Mouse (Mus musculus): ENCODE measurements around the gene Tubgcp6. TPM values are rescaled to one million over a fixed set of nuclear protein-coding genes. Genes with fewer than 3 reads are reported as not detected.

Tubgcp6 gene
- polyA plus RNA-seq, 1 experiment from 2014 or later: 6.2 TPM

GRCm38 (mm10) chr15:89054666-89055065, 68.2 kb downstream of the Tubgcp6 start:
- no peak for TF ChIP-seq EP300 (IDR thresholded peaks at IDR 0.05)
- no peak for TF ChIP-seq CTCF (IDR thresholded peaks at IDR 0.05)
- no peak for DNase-seq (ENCODE audit: low spot score)

More at GRCm38 (mm10) chr15:89054666-89055065, 68.2 kb downstream of the Tubgcp6 start:
- peaks cover 14% of the 10 kb centered on the region for H3K27me3 ChIP-seq (replicated peaks; ENCODE audit: insufficient read depth, low read length)
- no peaks in the 10 kb centered on the region for H3K36me3 ChIP-seq (ENCODE audit: insufficient read depth, low read length)
- no peak overlapping the region for H3K4me3 ChIP-seq (ENCODE audit: low read depth, low read length)
- H3K27ac ChIP-seq (ENCODE audit: low read length): no peak overlapping the region
- 87% methylated on average over 7 of the region's 7 CpGs for WGBS
- H3K4me1 ChIP-seq (ENCODE audit: insufficient read depth, low read depth, low read length): no peaks in the 10 kb centered on the region
- no peaks in the 10 kb centered on the region for H3K9me3 ChIP-seq (ENCODE audit: low read length)
- H3K4me2 ChIP-seq (replicated peaks; ENCODE audit: low read depth, low read length): no peak overlapping the region
- no peak for ATAC-seq
- no peak overlapping the region for H3K9ac ChIP-seq (replicated peaks; ENCODE audit: low read depth)

Small RNAs within 50 kb of the gene (microRNA-seq; reads per million reads assigned to microRNA genes)
- not detected for gene Mir7118

Other genes starting within 250 kb of the Tubgcp6 start
- 0.06 and 0.07 TPM in 2 replicates for gene Ttll8, start 168.7 kb downstream of the Tubgcp6 start, polyA plus RNA-seq (2015; fragmentation: Nextera tagmentation; extraction: Ambion mirVana)
- 21.5 and 29.4 TPM in 2 replicates for gene Mlc1, start 144.1 kb downstream of the Tubgcp6 start, polyA plus RNA-seq (2015; fragmentation: Nextera tagmentation; extraction: Ambion mirVana)
- 0.42 and 0.88 TPM in 2 replicates for gene Mov10l1, start 140.2 kb downstream of the Tubgcp6 start, polyA plus RNA-seq (2015; fragmentation: Nextera tagmentation; extraction: Ambion mirVana)
- 0.11 and 0.18 TPM in 2 replicates for gene Panx2, start 63.4 kb downstream of the Tubgcp6 start, polyA plus RNA-seq (2015; fragmentation: Nextera tagmentation; extraction: Ambion mirVana)
- gene Trabd, start 48.0 kb downstream of the Tubgcp6 start, polyA plus RNA-seq (2015; fragmentation: Nextera tagmentation; extraction: Ambion mirVana): 41.8 and 43.4 TPM in 2 replicates
- gene Selenoo, start 34.0 kb downstream of the Tubgcp6 start, polyA plus RNA-seq (2015; fragmentation: Nextera tagmentation; extraction: Ambion mirVana): 13.9 and 16.0 TPM in 2 replicates
- 14.8 and 15.1 TPM in 2 replicates for gene Hdac10, start 5.6 kb upstream of the Tubgcp6 start, polyA plus RNA-seq (2015; fragmentation: Nextera tagmentation; extraction: Ambion mirVana)
- 13.0 and 14.4 TPM in 2 replicates for gene Mapk12, start 17.6 kb upstream of the Tubgcp6 start, polyA plus RNA-seq (2015; fragmentation: Nextera tagmentation; extraction: Ambion mirVana)
- 7.4 and 8.5 TPM in 2 replicates for gene Mapk11, start 26.5 kb upstream of the Tubgcp6 start, polyA plus RNA-seq (2015; fragmentation: Nextera tagmentation; extraction: Ambion mirVana)
- 73.1 and 104 TPM in 2 replicates for gene Plxnb2, start 57.7 kb upstream of the Tubgcp6 start, polyA plus RNA-seq (2015; fragmentation: Nextera tagmentation; extraction: Ambion mirVana)
- gene Dennd6b, start 73.4 kb upstream of the Tubgcp6 start, polyA plus RNA-seq (2015; fragmentation: Nextera tagmentation; extraction: Ambion mirVana): 4.4 and 5.0 TPM in 2 replicates
- gene Ppp6r2, start 88.4 kb upstream of the Tubgcp6 start, polyA plus RNA-seq (2015; fragmentation: Nextera tagmentation; extraction: Ambion mirVana): 22.7 and 24.1 TPM in 2 replicates
- gene Sbf1, start 192.2 kb upstream of the Tubgcp6 start, polyA plus RNA-seq (2015; fragmentation: Nextera tagmentation; extraction: Ambion mirVana): 28.1 and 30.9 TPM in 2 replicates
- gene Adm2, start 199.6 kb upstream of the Tubgcp6 start, polyA plus RNA-seq (2015; fragmentation: Nextera tagmentation; extraction: Ambion mirVana): 0.11 and 0.12 TPM in 2 replicates
- not detected in 2 replicates for gene Miox, start 211.3 kb upstream of the Tubgcp6 start, polyA plus RNA-seq (2015; fragmentation: Nextera tagmentation; extraction: Ambion mirVana)
- gene Lmf2, start 232.5 kb upstream of the Tubgcp6 start, polyA plus RNA-seq (2015; fragmentation: Nextera tagmentation; extraction: Ambion mirVana): 44.8 and 48.1 TPM in 2 replicates
- gene Ncaph2, start 232.6 kb upstream of the Tubgcp6 start, polyA plus RNA-seq (2015; fragmentation: Nextera tagmentation; extraction: Ambion mirVana): 73.7 and 80.7 TPM in 2 replicates